Mouse (Mus musculus): ENCODE measurements around the gene Gm27021. TPM values are rescaled to one million over a fixed set of nuclear protein-coding genes. Genes with fewer than 3 reads are reported as not detected.

Gm27021 gene
- total and polyA plus RNA-seq, 3 experiments, result 0.21 to 0.54 TPM; not detected in 1

DNA sequence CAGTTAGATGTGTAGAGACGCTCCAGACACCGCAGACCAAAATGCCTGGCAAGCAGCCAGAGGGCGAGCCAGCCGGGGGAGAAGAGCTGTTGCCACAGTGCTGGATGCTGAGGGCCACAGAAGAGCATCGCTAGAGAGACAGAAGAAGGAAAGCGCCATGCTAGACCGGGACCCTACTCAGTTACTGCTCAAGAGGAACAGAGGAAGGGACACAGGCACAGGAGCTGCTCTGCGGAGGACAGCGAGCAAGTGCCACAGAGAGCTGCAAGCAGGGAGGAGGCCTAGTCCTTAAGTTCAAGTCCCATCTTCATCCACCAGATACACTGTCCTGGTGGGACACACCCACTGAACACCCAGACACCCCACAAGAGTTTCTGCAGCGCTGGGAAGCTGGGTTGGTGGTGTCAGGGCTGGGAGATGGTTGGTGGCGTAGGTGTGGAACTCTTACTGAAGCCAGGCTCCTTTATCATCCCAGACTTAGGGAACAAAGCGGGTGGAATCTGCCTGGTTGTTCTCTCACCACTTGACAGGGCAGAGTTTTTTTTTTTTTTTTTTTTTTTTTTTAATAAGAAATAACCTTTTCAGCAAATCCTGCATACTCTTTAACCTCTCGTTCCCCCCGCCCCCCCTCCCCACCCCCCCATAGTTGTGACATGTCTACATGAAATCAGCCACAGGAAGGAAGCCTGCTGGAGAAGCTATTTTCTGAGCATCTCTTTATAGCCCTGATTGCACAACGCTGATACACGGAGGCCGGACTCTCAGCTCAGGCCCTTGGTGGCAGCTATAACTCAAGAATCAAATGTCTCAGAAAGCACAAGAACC, 29.5 kb upstream of the Gm27021 start:
- Histone ChIP-seq H3K4me3 (ENCODE audit: control insufficient read depth in 1 of 2, insufficient read depth in 1 of 2, low read depth in 2 of 2, low read length in 2 of 2) (no peak overlapping the region), H3K27ac (ENCODE audit: control insufficient read depth, low read depth, low read length) (no peak overlapping the region), H3K36me3 (ENCODE audit: control insufficient read depth in 1 of 2, insufficient read depth in 2 of 2, low read length in 2 of 2) (no peaks in the 10 kb centered on the region), H3K79me2 (ENCODE audit: control insufficient read depth, insufficient read depth, low read length, poor library complexity) (no peaks in the 10 kb centered on the region), H3K9ac (ENCODE audit: control insufficient read depth, low read depth, low read length, poor library complexity, severe bottlenecking) (no peak overlapping the region), H3K27me3 (ENCODE audit: control insufficient read depth in 1 of 2, insufficient read depth in 2 of 2, low read length in 2 of 2) (no peaks in the 10 kb centered on the region), H3K4me1 (ENCODE audit: control insufficient read depth in 1 of 2, insufficient read depth in 2 of 2, low read length in 2 of 2) (no peaks in the 10 kb centered on the region), H3K9me3 (replicated peaks; ENCODE audit: insufficient read depth, low read length) (no peaks in the 10 kb centered on the region)
- no peak for TF ChIP-seq CHD2 (IDR thresholded peaks at IDR 0.05; ENCODE audit: low read length)
- no peak for TF ChIP-seq ZC3H11A (IDR thresholded peaks at IDR 0.05; ENCODE audit: low read depth, low read length)
- no peak for TF ChIP-seq KAT2A (conservative IDR thresholded peaks at IDR 0.05; ENCODE audit: low read depth, low read length)
- no peak for TF ChIP-seq USF2 (IDR thresholded peaks at IDR 0.05; ENCODE audit: borderline replicate concordance in 1 of 2, insufficient read depth in 1 of 2, low read depth in 1 of 2, low read length in 2 of 2)
- TF ChIP-seq ZNF384 (IDR thresholded peaks at IDR 0.05; ENCODE audit: low read depth, low read length), result no peak
- no peak for TF ChIP-seq ELF1 (IDR thresholded peaks at IDR 0.05; ENCODE audit: low read depth, low read length)
- TF ChIP-seq MYB (IDR thresholded peaks at IDR 0.05; ENCODE audit: low read depth, low read length), result no peak
- no peak for TF ChIP-seq EP300 (IDR thresholded peaks at IDR 0.05; ENCODE audit: low read depth in 1 of 2, low read length in 2 of 2)
- no peak for TF ChIP-seq NRF1 (IDR thresholded peaks at IDR 0.05; ENCODE audit: insufficient read depth, low read depth, low read length, poor library complexity, severe bottlenecking)
- TF ChIP-seq HCFC1 (IDR thresholded peaks at IDR 0.05; ENCODE audit: low read depth, low read length), result no peak
- TF ChIP-seq SIN3A (IDR thresholded peaks at IDR 0.05; ENCODE audit: low read length), result no peak
- no peak for TF ChIP-seq MYC (IDR thresholded peaks at IDR 0.05; ENCODE audit: low read depth, low read length)
- no peak for TF ChIP-seq POLR2AphosphoS2 (IDR thresholded peaks at IDR 0.05; ENCODE audit: low read length)
- no peak for TF ChIP-seq GABPA (IDR thresholded peaks at IDR 0.05; ENCODE audit: low read depth, low read length)
- no peak for TF ChIP-seq BHLHE40 (IDR thresholded peaks at IDR 0.05; ENCODE audit: borderline replicate concordance, low read depth, low read length)
- no peak for TF ChIP-seq MAFK (IDR thresholded peaks at IDR 0.05; ENCODE audit: borderline replicate concordance, low read depth, low read length)
- no peak for TF ChIP-seq GATA1 (IDR thresholded peaks at IDR 0.05; ENCODE audit: low read depth, low read length)
- no peak for TF ChIP-seq USF1 (IDR thresholded peaks at IDR 0.05; ENCODE audit: low read depth, low read length)
- TF ChIP-seq ETS1 (IDR thresholded peaks at IDR 0.05; ENCODE audit: low read depth, low read length), result no peak
- no peak for DNase-seq (ENCODE audit: low read depth, low spot score)

Data from MEL (cell line).